Mouse (Mus musculus): ENCODE measurements around the gene Poln.

DNA sequence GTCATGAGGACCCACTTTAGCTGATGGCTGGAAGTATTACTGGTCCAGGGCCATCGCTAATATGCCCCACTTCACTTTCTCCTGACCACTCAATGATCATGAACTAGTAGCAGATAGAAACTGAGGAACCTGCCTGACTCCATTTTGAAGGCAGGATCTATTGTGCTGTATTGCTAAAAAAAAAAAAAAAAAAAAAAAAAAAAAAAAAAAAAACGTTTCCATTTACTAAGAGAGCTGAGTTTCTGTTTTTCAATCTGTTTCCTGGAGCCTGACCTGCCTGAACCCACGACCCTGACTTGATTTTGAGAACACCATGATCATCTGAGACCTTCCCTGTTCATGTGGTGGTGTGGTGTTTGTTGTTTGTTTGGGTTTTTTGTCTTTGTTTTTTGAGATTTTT is 193.0 kb downstream of the Poln start:
- TF ChIP-seq CTCF (IDR thresholded peaks at IDR 0.05) (no peak), EP300 (IDR thresholded peaks at IDR 0.05; ENCODE audit: insufficient read depth, low read depth, low read length) (no peak), POLR2A (IDR thresholded peaks at IDR 0.05; ENCODE audit: insufficient read depth, low read depth, low read length) (no peak)
